Mouse (Mus musculus): ENCODE measurements around the gene Klri2. TPM values are rescaled to one million over a fixed set of nuclear protein-coding genes. Genes with fewer than 3 reads are reported as not detected.
"Not testable (repeated sequence)": the region's sequence is repeated elsewhere in the genome, so short reads cannot be mapped to it uniquely, and the experiment has no call there.

Gene Klri2
- polyA plus RNA-seq, 1 experiment: not detected

DNA sequence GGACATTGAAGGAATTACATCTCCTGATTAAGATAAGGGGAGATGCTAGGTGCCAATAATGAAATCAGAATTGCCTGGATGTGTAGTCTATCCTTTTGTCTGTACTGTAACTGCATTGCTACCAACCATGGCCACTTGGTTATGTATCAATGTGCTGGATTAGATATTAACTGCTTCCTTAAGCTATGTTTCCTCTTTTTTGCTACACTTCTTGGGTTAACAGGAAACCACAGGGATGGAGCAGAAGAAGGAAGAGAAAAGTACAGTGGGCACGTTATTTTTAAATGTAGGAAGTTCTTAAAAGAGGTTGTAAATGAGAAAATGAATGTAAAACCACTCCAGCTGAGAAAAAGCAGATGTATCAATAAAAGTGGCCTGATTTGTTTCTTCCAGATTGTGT is 26.7 kb downstream of the Klri2 start:
- TF ChIP-seq POLR2A (IDR thresholded peaks at IDR 0.05; ENCODE audit: borderline replicate concordance, low read depth, low read length) (no peak), CTCF (IDR thresholded peaks at IDR 0.05; ENCODE audit: low read depth, low read length) (no peak)
- Histone ChIP-seq H3K27ac (ENCODE audit: insufficient read depth, low read depth, low read length) (peak overlapping the region; percentile 95), H3K4me1 (ENCODE audit: control insufficient read depth, insufficient read depth, low read length) (peaks cover 23% of the 10 kb centered on the region), H3K4me3 (ENCODE audit: insufficient read depth, low read length) (peak overlapping the region; percentile 30)

DNA sequence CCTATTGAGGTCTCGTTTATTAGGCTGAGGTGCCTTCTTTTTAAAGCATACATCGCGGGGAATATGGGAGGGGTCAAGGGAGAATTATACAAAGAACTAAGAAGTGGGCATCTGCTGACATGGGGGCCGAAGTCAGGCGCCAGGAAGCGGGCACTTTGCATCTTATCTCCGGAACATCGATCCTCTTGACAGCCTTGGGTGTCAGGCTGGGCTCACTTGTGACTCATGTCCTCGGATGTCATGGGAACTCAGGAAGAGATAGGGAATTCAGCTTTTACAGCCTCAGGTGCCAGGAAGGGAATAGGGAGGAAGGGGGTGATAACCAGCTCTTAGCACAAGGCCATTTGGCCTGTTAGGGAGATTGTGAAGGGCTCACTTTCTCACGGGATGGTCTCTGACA is 48.8 kb downstream of the Klri2 start:
- H3K4me1 ChIP-seq (ENCODE audit: control insufficient read depth, insufficient read depth, low read length); H3K27ac ChIP-seq (ENCODE audit: insufficient read depth, low read depth, low read length); H3K4me3 ChIP-seq (ENCODE audit: insufficient read depth, low read length): not testable (repeated sequence)

DNA sequence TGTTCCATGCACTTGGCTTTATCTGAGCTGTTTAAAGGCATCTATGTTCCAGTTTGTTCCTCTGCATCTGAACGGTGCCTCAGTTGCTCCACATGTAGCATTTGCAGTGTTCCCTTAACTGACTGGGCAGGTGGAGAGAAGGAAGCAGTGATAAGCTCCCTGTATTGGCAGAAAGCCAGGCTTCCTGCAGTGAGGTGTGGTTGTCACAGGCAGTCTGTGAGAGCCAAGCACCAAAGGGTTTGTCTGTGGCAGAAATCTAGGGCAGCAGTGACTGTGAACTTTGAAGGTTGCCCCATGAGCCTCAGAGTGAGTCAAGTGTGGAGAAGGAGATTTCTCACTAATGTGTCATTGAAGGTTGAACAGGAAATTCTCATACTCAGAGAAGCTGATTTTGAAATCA is 59.9 kb downstream of the Klri2 start:
- H3K27ac ChIP-seq (ENCODE audit: insufficient read depth, low read depth, low read length): no peak overlapping the region
- TF ChIP-seq POLR2A (IDR thresholded peaks at IDR 0.05; ENCODE audit: borderline replicate concordance, low read depth, low read length) (no peak), CTCF (IDR thresholded peaks at IDR 0.05; ENCODE audit: low read depth, low read length) (no peak)
- H3K4me3 ChIP-seq (ENCODE audit: insufficient read depth, low read length): no peak overlapping the region
- H3K4me1 ChIP-seq (ENCODE audit: control insufficient read depth, insufficient read depth, low read length): no peaks in the 10 kb centered on the region

Other genes with a start within 250 kb of the Klri2 start
- gene Olr1, start 233.3 kb downstream of the Klri2 start, polyA plus RNA-seq (2012; ENCODE audit: insufficient read depth, insufficient read length, missing spikeins): not detected in 2 replicates
- gene Tmem52b, start 227.9 kb downstream of the Klri2 start, polyA plus RNA-seq (2012; ENCODE audit: insufficient read depth, insufficient read length, missing spikeins): not detected in 2 replicates
- 115 and 118 TPM in 2 replicates for gene Gabarapl1, start 207.3 kb downstream of the Klri2 start, polyA plus RNA-seq (2012; ENCODE audit: insufficient read depth, insufficient read length, missing spikeins)
- gene Klre1, start 162.6 kb downstream of the Klri2 start, polyA plus RNA-seq (2012; ENCODE audit: insufficient read depth, insufficient read length, missing spikeins): not detected in 2 replicates
- not detected in 2 replicates for gene Klrd1, start 148.7 kb downstream of the Klri2 start, polyA plus RNA-seq (2012; ENCODE audit: insufficient read depth, insufficient read length, missing spikeins)
- 0.92 and 1.3 TPM in 2 replicates for gene Klrk1, start 116.6 kb downstream of the Klri2 start, polyA plus RNA-seq (2012; ENCODE audit: insufficient read depth, insufficient read length, missing spikeins)
- gene Klrc3, start 97.1 kb downstream of the Klri2 start, polyA plus RNA-seq (2012; ENCODE audit: insufficient read depth, insufficient read length, missing spikeins): not detected in 2 replicates
- gene Klrc2, start 79.8 kb downstream of the Klri2 start, polyA plus RNA-seq (2012; ENCODE audit: insufficient read depth, insufficient read length, missing spikeins): not detected in 2 replicates
- gene Klrc1, start 61.5 kb downstream of the Klri2 start, polyA plus RNA-seq (2012; ENCODE audit: insufficient read depth, insufficient read length, missing spikeins): not detected in 2 replicates
- not detected in 2 replicates for gene Klri1, start 23.4 kb downstream of the Klri2 start, polyA plus RNA-seq (2012; ENCODE audit: insufficient read depth, insufficient read length, missing spikeins)
- gene Gm156, start 43.8 kb upstream of the Klri2 start, polyA plus RNA-seq (2012; ENCODE audit: insufficient read depth, insufficient read length, missing spikeins): not detected in 2 replicates
- gene Gm17631, start 122.2 kb upstream of the Klri2 start, polyA plus RNA-seq (2012; ENCODE audit: insufficient read depth, insufficient read length, missing spikeins): not detected in 2 replicates
- not detected in 2 replicates for gene Klra17, start 136.2 kb upstream of the Klri2 start, polyA plus RNA-seq (2012; ENCODE audit: insufficient read depth, insufficient read length, missing spikeins)
- gene Klra5, start 177.2 kb upstream of the Klri2 start, polyA plus RNA-seq (2012; ENCODE audit: insufficient read depth, insufficient read length, missing spikeins): not detected in 2 replicates